Mouse (Mus musculus) urinary bladder, postnatal 36 days (tissue): ENCODE data around the gene Trim42.

ENCODE experiments used
- DNase-seq, 2 experiments: peaks; one replicate each; pipeline ENCODE4 v3.0.0; 2022; ENCODE audit warnings: low spot score in 2 of 2, mixed read lengths in 1 of 2

The Trim42 gene

GRCm38 (mm10) chr9:97369591-97369990 is at the start of gene Trim42:
Gene Trim42 (minus strand): TSS chr9:97369958.
- DNase-seq = no peak

- DNase-seq = no peak
Observed at GRCm38 (mm10) chr9:97414876-97415668, 45.3 kb upstream of the Trim42 start.

GRCm38 (mm10) chr9:97408142-97408541 is 38.4 kb upstream of the Trim42 start:
- DNase-seq = no peak

GRCm38 (mm10) chr9:97356441-97356840 is 13.3 kb downstream of the Trim42 start:
- no peak for DNase-seq

- no peak for DNase-seq
Observed at GRCm38 (mm10) chr9:97344767-97345297, 24.9 kb downstream of the Trim42 start.

- no peak for DNase-seq
Observed at GRCm38 (mm10) chr9:97341772-97342171, 28.0 kb downstream of the Trim42 start.

GRCm38 (mm10) chr9:97322846-97323245 is 46.9 kb downstream of the Trim42 start:
- DNase-seq = no peak

GRCm38 (mm10) chr9:97322120-97322519 is 47.6 kb downstream of the Trim42 start:
- no peak for DNase-seq

GRCm38 (mm10) chr9:97315421-97316055 is 54.2 kb downstream of the Trim42 start:
- DNase-seq = no peak

- DNase-seq = no peak
Observed at GRCm38 (mm10) chr9:97311614-97312013, 58.1 kb downstream of the Trim42 start.

GRCm38 (mm10) chr9:97309509-97310053 is 60.2 kb downstream of the Trim42 start:
- DNase-seq = no peak

- no peak for DNase-seq
Observed at GRCm38 (mm10) chr9:97307705-97308485, 61.9 kb downstream of the Trim42 start.
